Mouse (Mus musculus) testis, adult 2 months (tissue): ENCODE measurements around the gene Pten. TPM values are rescaled to one million over a fixed set of nuclear protein-coding genes. Genes with fewer than 3 reads are reported as not detected.
A peak's percentile ranks its signal among the peaks of the same experiment; 100 is the strongest.

Experiments used
- H3K27ac ChIP-seq: fragments of 200-500 bp; 2 replicates; pipeline ENCODE4 v1.5.1; 2012; ENCODE audit warnings: low read depth, low read length; ENCODE audit not compliant: control insufficient read depth, insufficient read depth
- H3K27me3 ChIP-seq: fragments of 200-500 bp; 2 replicates; pipeline ENCODE4 v1.6.1; 2012; ENCODE audit warnings: mild to moderate bottlenecking, low read length, moderate library complexity; ENCODE audit not compliant: control insufficient read depth, insufficient read depth
- H3K36me3 ChIP-seq: fragments of 200-500 bp; 2 replicates; pipeline ENCODE4 v1.6.1; 2012; ENCODE audit warnings: mild to moderate bottlenecking, low read length; ENCODE audit not compliant: control insufficient read depth, insufficient read depth
- H3K4me1 ChIP-seq: fragments of 200-500 bp; 2 replicates; pipeline ENCODE4 v1.6.1; 2012; ENCODE audit warnings: low read length; ENCODE audit not compliant: control insufficient read depth, insufficient read depth
- H3K4me3 ChIP-seq: fragments of 200-500 bp; 2 replicates; pipeline ENCODE4 v1.5.1; 2012; ENCODE audit warnings: low read depth, mild to moderate bottlenecking, low read length, moderate library complexity, mixed read lengths; ENCODE audit not compliant: control insufficient read depth
- CTCF ChIP-seq: fragments of 200-500 bp; IDR thresholded peaks from 2 replicates; pipeline ENCODE4 v1.5.1; 2012; ENCODE audit warnings: low read depth, mild to moderate bottlenecking, inconsistent platforms, low read length, moderate library complexity; ENCODE audit not compliant: control insufficient read depth, insufficient read depth, insufficient replicate concordance
- POLR2A ChIP-seq: fragments of 200-500 bp; IDR thresholded peaks from 2 replicates; pipeline ENCODE4 v1.6.1; 2012; ENCODE audit warnings: low read depth, mild to moderate bottlenecking, inconsistent platforms, low read length, moderate library complexity; ENCODE audit not compliant: control insufficient read depth
- polyA plus RNA-seq: library from polyadenylated mRNA; depleted of rRNA; stranded (reverse); fragments of >200 nt; gene quantifications from 2 replicates; pipeline ENCODE4 v1.2.3, GENCODE M21; 2012

Gene Pten
- polyA plus RNA-seq, 1 experiment: 15.1 TPM

DNA sequence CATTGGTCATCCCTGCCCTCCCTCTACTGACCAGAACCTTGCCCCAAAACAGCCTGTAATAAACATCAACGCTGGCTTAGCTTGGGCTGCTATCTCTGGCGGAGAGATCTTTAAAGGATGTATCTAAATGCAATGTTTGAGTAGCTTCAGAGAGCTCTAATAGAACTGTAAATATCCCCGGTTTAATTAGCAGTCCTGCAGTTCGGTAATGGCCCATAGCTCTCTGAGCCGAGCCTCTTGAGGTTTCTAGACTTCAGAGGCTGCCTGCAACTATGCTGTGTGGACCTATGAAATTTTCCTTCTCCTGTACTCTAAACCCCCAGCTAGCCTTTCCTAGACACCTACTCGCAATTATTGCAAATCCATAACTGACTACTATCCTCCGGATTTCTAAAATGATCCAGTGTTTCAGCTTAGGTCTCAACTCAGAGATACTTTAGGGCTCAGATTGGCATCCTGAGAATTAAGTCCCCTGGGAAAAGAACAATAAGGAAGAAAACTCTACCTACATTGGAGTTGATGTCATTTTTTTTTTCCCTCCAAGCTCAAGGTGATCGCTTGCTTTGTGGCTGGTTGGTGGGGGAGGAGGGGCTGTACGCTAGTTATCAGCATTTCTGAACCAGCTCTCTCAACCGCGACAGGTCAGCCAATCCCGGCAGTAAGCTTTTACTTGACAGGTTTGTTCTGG lies 2.0 kb upstream of the Pten start:
- TF ChIP-seq POLR2A: no peak
- Histone ChIP-seq H3K27ac (peak overlapping the region; percentile 30; the same call in 1 of the 2 replicates), H3K36me3 (no peaks in the 10 kb centered on the region), H3K4me1 (peaks cover 9% of the 10 kb centered on the region), H3K4me3 (peak overlapping the region; percentile 85), H3K27me3 (no peaks in the 10 kb centered on the region)

DNA sequence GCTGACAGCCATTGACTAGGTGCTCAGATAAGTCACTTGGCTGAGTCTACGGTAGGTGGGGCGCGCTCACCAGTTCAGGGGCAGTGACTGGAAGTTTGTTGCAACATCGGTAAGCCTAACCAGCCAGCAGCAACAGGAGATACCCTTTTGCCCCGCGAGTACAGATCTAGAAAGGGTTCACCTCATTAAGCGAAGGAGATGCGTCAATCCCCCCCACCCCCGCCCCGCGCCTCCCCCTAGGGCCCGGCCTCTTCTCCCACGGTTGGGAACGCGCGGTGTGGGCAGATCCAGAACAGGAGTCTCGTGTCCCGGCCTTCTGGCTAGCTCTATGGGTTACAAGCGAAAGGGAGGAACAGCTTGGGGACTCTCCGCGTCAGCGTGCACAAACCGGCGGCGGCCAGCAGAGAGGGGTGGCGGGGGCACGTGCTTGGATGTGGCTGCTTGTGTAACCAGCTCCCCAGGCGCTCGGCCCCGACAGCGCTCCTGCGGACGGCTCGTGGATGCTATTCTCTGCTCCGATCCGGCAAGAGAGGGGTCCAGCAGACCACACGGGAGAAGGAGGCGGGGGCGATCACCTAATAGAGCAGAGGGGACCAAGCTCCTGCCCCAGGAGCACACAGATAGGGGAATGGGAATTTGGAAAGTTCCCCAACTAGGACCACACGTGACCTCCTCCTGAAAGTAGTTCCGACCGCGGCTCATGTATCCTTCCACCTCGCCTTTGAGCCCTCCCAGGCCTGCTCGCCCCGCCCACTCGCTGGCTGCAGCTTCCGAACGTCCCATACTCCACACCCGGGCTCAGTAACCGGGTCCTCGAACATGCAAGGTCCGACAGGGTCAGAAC lies 1.3 kb upstream of the Pten start:
- Histone ChIP-seq H3K27me3 (no peaks in the 10 kb centered on the region), H3K27ac (peak overlapping the region; percentile 99), H3K4me3 (peak overlapping the region; percentile 85), H3K36me3 (no peaks in the 10 kb centered on the region), H3K4me1 (peaks cover 9% of the 10 kb centered on the region)
- TF ChIP-seq POLR2A (peak; percentile 48; the same call in 1 of the 2 replicates), CTCF (no peak; the same call in 1 of the 2 replicates)

DNA sequence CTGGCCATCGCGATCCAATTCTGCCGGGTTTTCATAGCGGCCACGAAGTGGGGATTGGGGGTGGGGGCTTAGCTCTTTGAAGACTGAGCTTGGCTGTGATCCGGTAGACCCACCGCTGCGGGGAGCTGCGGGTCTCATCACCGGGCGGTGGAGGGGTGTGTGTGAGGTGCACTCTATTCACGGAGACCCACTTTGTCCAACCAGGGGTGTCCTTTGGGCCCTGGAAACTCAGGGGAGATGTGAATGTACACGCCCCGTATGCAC lies 729 bp upstream of the Pten start:
- TF ChIP-seq CTCF (no peak), POLR2A (no peak)
- Histone ChIP-seq H3K4me3 (peak overlapping the region; percentile 85), H3K4me1 (peaks cover 9% of the 10 kb centered on the region), H3K27me3 (no peaks in the 10 kb centered on the region), H3K27ac (peak overlapping the region; percentile 78), H3K36me3 (no peaks in the 10 kb centered on the region)

DNA sequence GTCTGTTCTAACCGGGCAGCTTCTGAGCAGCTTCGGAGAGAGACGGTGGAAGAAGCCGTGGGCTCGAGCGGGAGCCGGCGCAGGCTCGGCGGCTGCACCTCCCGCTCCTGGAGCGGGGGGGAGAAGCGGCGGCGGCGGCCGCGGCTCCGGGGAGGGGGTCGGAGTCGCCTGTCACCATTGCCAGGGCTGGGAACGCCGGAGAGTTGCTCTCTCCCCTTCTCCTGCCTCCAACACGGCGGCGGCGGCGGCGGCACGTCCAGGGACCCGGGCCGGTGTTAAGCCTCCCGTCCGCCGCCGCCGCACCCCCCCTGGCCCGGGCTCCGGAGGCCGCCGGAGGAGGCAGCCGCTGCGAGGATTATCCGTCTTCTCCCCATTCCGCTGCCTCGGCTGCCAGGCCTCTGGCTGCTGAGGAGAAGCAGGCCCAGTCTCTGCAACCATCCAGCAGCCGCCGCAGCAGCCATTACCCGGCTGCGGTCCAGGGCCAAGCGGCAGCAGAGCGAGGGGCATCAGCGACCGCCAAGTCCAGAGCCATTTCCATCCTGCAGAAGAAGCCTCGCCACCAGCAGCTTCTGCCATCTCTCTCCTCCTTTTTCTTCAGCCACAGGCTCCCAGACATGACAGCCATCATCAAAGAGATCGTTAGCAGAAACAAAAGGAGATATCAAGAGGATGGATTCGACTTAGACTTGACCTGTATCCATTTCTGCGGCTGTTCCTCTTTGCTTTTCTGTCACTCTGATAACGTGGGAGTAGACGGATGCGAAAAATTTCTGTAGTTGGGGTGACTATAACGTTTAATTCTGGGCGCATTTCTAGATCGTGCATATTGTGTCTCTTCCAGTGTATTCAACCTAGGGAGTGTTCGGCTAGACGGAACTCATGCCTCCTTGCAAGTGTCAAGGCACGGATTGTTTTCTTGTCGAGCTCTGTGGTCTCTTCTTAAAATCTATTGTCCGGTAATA lies 815 bp downstream of the Pten start:
- Histone ChIP-seq H3K27me3 (no peaks in the 10 kb centered on the region), H3K4me1 (peaks cover 9% of the 10 kb centered on the region), H3K4me3 (peak overlapping the region; percentile 94), H3K27ac (peak overlapping the region; percentile 94), H3K36me3 (no peaks in the 10 kb centered on the region)
- 0 out of 2 replicates have a peak, but pooled peaks have one; percentile 8 for TF ChIP-seq POLR2A
- TF ChIP-seq CTCF: no peak

DNA sequence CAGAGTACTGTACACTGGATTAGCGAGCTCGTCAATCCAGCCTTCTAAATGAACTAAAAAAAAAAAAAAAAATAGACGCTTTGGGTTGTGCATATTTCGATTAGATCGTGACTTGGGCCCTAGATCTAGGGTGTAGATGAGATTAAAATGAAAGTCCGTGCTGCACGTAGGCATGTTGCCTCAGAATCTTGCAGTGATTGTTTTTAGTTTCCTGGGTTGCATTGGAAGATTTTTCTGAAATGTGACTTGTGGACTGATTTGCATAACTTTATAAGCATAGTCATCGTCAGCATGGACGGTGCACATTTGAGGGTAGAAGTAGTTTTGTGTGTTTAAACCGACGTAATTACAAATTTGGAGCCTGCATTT lies 1.5 kb downstream of the Pten start:
- Histone ChIP-seq H3K27me3 (no peaks in the 10 kb centered on the region), H3K27ac (no peak overlapping the region), H3K36me3 (no peaks in the 10 kb centered on the region), H3K4me1 (peaks cover 9% of the 10 kb centered on the region), H3K4me3 (peak overlapping the region; percentile 94)
- no peak for TF ChIP-seq POLR2A
- no peak for TF ChIP-seq CTCF

DNA sequence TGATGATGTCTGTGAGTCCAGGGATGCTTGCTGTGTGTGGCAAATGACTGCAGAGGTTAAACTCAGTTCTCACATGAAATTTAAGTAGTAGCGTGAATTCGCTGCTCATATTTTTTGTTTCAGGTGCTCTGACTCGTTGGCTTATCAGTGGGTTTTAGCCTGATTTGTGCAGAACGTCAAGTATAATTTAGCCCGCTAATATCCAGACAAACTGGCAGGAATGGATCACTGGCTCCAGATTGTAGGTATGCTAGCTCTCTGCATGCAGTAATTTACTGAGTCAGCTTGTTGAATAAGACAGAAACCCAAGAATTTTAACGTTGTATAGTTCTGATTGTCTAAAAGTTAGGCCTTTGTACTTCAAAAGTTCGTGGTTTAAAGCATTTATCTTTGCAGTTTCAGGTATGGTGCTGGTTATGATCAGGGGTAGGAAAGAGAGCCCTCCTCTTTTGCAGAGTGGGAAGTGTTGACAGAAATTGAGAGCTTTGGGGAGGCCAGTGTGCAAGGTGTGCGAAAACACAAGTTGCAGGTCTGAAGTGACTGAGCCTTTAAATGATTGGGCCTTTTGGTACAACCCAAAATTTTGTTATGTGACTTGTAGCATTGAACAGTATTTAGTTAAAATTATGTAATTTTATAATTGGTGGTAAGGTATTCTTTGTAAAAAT lies 2.2 kb downstream of the Pten start:
- H3K36me3 ChIP-seq: no peaks in the 10 kb centered on the region
- H3K4me1 ChIP-seq: peaks cover 7% of the 10 kb centered on the region
- no peaks in the 10 kb centered on the region for H3K27me3 ChIP-seq
- TF ChIP-seq CTCF (no peak), POLR2A (no peak)
- H3K27ac ChIP-seq: peak overlapping the region; percentile 36; the same call in 1 of the 2 replicates
- H3K4me3 ChIP-seq: peak overlapping the region; percentile 57; the same call in 1 of the 2 replicates

DNA sequence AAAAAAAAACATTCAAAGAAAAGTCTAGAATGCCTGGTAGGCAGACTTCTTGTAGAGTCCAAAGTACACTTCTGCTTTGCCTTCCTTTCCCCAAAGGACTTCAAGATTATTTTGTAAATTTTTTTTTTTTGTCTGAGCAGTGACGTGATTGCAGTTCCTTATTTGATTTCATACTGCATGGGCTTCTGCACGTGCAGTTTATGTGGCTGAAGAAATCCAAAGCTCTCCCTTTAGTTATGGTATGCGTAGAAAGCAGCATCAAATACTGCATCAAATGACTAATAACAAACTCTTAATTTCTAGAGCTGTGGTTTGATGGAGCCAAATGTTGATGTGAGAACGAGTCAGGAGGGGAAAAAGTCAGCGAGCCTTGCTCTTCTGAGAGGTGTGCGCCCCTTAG lies 3.2 kb downstream of the Pten start:
- Histone ChIP-seq H3K27ac (no peak overlapping the region), H3K36me3 (no peaks in the 10 kb centered on the region), H3K4me3 (peak overlapping the region; percentile 24), H3K27me3 (no peaks in the 10 kb centered on the region), H3K4me1 (peaks cover 6% of the 10 kb centered on the region)
- TF ChIP-seq POLR2A: no peak
- TF ChIP-seq CTCF: no peak
